Mouse (Mus musculus) gastrocnemius, postnatal 14 days (tissue): ENCODE measurements around the gene Pde8a. TPM values are rescaled to one million over a fixed set of nuclear protein-coding genes. Genes with fewer than 3 reads are reported as not detected.

Source experiments
- DNase-seq: peaks from one replicate; pipeline ENCODE4 v3.0.0; 2021; ENCODE audit warnings: mixed read lengths
- intact Hi-C: fragments of 180-260 bp; cut with DNase I; formaldehyde crosslinking; loops from one replicate; pipeline ENCODE4 v1.15.1; 2025; ENCODE audit warnings: low total_unique reads
- total RNA-seq, 2 experiments: library from RNA; stranded (reverse); gene quantifications; 2 replicates each; pipeline ENCODE4 v1.2.3; 2021

Pde8a gene
- total RNA-seq, 2 experiments from 2014 or later, result 6.7 to 7.0 TPM

DNA sequence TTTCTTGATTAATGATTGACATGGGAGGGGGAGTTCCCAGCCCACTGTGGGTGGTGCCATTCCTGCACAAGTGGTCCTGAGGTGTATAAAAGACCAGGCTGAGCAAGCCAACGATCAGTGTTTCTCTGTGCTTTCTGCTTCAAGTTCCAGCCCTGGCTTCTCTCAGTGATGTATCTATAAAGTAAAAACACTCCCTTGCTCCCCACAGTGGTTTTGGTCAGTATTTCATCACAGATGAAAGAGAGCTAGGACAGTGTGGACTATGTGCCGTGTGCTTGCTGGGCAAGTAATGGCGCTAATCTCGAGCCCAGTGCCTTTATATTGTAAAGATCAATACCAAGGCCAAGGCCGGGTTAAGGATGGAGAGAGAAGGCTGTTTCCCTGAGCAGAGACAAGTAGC lies 108.4 kb downstream of the Pde8a start:
- DNase-seq, result no peak

GRCm38 (mm10) chr7:81326043-81326442 lies 112.6 kb downstream of the Pde8a start:
- intact Hi-C loops, result no loop called here
- DNase-seq, result no peak

More for the DNA sequence above, 108.4 kb downstream of the Pde8a start:
- intact Hi-C loops, result no loop called here

- no peak for DNase-seq
- intact Hi-C loops, result no loop called here
These were observed 113.5 kb downstream of the Pde8a start for GRCm38 (mm10) chr7:81326859-81327258.

DNA sequence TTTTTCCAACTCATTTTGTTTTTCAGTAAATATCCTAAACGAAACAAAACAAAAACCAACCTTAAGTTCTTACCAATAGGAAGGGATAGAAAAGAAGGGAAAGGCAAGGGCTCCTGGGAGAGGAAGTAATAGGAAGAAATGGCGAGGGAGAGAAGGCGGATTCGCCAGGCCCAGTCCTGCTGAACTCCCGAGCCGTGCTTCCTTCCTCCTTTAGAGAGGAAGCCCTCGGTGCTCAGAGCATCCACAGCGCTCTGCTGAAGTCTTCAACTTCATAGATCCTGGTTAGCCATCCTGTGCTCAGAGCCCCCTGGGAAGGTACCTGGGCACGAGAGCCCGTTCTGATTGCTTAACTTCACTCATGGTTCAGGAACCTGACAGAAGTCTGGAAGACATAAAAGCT lies 114.3 kb downstream of the Pde8a start:
- intact Hi-C loops, result no loop called here
- DNase-seq, result no peak

DNA sequence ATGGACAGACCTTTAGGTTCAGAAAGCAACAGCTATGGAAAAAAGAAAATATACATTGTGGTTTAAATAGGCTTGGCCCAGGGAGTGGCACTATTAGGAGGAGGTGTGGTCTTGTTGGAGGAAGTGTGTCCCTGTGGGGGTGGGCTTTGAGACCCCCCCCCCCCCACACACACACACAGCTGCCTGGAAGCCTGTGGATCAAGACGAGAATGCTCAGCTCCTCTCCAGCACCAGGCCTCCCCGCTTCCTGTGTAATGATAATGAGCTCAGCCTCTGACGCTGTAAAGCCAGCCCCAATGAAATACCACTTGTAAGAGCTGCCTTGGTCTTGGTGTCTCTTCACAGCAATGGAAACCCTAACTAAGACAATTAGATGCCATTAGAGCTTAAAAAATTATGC lies 117.4 kb downstream of the Pde8a start:
- DNase-seq, result no peak
- intact Hi-C loops, result loop anchor here (10.0 kb wide), 1 partner anchor 446 kb away; no protein-coding TSS in a partner anchor

- intact Hi-C loops, result loop anchor here (2.0 to 10.0 kb wide), 2 partner anchors 163 to 447 kb away; no protein-coding TSS in a partner anchor
These were observed 118.5 kb downstream of the Pde8a start for GRCm38 (mm10) chr7:81331851-81332250.

GRCm38 (mm10) chr7:81335705-81336431 lies 122.5 kb downstream of the Pde8a start:
- DNase-seq, result peak; percentile 43
- intact Hi-C loops, result loop anchor here (5.0 to 10.0 kb wide), 2 partner anchors 129 to 451 kb away; no protein-coding TSS in a partner anchor

More at GRCm38 (mm10) chr7:81331851-81332250, 118.5 kb downstream of the Pde8a start:
- no peak for DNase-seq

- peak; percentile 59 for DNase-seq
- intact Hi-C loops, result loop anchor here (5.0 to 10.0 kb wide), 2 partner anchors 129 to 452 kb away; no protein-coding TSS in a partner anchor
These were observed 123.0 kb downstream of the Pde8a start for GRCm38 (mm10) chr7:81336432-81336786.

GRCm38 (mm10) chr7:81337785-81338521 lies 124.6 kb downstream of the Pde8a start:
- intact Hi-C loops, result loop anchor here (5.0 to 10.0 kb wide), 2 partner anchors 131 to 453 kb away; no protein-coding TSS in a partner anchor

DNA sequence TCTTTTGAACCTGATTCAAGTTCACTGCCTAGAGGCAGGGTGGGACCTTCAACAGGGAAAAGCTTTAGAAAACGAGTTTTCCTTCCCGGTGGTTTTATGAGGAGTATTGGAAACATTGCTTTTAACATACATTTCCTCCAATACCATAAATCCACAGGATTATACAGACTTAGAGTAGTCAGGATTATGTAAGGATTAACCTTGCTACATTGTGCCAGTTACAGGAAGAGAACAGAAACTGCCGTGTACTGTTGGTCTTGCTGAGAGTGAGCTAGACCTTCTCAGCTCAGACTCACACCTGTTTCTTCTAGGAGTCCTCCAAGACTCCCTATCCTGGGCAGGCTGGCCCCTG lies 125.1 kb downstream of the Pde8a start:
- intact Hi-C loops, result loop anchor here (5.0 to 10.0 kb wide), 2 partner anchors 131 to 454 kb away; no protein-coding TSS in a partner anchor

More at GRCm38 (mm10) chr7:81337785-81338521, 124.6 kb downstream of the Pde8a start:
- DNase-seq, result no peak

DNA sequence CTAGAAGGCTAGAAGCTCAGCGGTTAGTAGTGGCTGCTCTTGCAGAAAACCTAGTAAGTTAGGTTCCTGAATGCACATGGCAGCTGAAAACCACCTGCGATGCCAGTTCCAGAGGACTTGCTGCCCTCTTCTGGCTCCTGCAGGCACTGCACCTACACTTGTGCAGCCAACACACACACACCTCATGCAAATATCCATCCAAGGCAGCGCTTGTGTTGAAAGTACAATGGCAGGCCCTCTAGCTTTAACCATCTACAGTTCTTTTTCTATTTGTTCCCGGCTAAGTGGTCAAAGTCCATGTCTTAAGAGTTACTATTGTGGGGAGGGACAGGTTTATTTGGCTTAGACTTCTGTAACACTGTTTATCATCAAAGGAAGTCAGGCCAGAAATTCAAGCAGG lies 126.4 kb downstream of the Pde8a start:
- peak; percentile 42 for DNase-seq
- intact Hi-C loops, result loop anchor here (5.0 to 10.0 kb wide), 2 partner anchors 132 to 455 kb away; no protein-coding TSS in a partner anchor

More for the DNA sequence above, 125.1 kb downstream of the Pde8a start:
- DNase-seq, result no peak

DNA sequence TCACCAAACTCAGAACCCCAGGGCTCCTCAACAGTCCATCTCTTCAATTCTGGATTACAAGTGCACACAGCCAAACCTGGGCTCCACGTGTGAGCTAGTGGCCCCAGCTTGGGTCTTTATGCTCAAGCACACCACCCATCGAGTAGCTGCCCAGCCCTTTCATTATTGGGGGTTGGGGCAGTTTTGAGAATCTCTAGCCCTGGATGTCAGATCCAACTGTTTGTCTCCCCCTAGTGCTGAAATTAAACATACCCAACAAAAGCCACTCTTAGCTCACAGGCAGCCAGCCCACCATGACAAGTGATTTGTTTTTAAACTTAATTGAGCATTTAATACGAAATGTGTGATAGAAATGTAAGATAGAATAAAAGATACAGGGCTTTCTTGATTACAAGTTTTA lies 128.2 kb downstream of the Pde8a start:
- no peak for DNase-seq
- intact Hi-C loops, result no loop called here

- no peak for DNase-seq
- intact Hi-C loops, result no loop called here
These were observed 129.1 kb downstream of the Pde8a start for GRCm38 (mm10) chr7:81342356-81343094.

- intact Hi-C loops, result no loop called here
- DNase-seq, result no peak
These were observed 129.9 kb downstream of the Pde8a start for GRCm38 (mm10) chr7:81343316-81343715.

GRCm38 (mm10) chr7:81343831-81344230 lies 130.4 kb downstream of the Pde8a start:
- no peak for DNase-seq
- intact Hi-C loops, result no loop called here

DNA sequence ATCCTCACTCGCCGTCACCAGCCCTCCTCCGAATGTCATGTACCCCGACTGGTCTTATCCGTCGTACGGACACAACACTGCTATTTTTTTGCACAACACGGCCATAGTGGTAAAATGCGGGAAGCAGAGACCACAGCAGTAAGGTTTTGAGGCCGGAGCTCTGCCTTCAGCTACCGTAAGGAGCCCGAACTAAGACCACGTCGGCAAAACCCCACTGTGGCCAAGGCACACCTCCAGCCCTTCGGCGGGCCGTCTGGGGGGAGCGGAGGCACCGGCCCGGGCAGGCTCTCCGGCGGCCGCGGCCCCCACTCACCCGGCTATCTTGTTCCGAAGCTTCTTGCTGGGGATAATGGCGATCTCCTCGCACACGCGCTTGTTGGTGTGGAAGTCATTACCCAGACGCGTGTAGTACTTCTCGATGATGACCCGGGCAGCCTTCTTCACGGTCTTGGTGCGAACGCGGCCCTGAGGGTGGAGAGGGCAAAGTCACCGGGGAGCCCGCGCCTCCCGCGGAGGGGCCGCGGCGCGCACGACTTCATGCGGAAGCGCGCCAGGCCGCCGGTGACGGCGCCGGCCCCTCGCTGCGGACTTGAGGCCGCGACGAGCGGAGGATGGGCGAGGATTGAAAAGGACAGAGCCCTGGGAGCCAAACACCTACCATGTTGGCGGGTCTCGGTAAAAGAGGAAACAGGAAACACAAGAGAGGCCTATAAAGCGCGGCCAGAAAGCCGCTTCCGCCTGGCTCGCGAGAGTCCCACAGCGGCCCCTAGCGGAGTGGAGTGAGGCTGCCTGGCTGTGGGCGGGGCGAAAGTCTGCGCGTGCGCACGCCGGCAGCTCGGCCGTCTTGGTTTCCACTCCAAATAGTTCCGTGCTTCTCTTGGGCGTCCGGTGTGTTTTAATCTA lies 131.4 kb downstream of the Pde8a start, which contains the start of gene Rps17:
Gene Rps17, minus strand, starts transcription at position 711 of the 903 bp plus-strand sequence.
- intact Hi-C loops, result no loop called here
- DNase-seq, result peak; percentile 94

DNA sequence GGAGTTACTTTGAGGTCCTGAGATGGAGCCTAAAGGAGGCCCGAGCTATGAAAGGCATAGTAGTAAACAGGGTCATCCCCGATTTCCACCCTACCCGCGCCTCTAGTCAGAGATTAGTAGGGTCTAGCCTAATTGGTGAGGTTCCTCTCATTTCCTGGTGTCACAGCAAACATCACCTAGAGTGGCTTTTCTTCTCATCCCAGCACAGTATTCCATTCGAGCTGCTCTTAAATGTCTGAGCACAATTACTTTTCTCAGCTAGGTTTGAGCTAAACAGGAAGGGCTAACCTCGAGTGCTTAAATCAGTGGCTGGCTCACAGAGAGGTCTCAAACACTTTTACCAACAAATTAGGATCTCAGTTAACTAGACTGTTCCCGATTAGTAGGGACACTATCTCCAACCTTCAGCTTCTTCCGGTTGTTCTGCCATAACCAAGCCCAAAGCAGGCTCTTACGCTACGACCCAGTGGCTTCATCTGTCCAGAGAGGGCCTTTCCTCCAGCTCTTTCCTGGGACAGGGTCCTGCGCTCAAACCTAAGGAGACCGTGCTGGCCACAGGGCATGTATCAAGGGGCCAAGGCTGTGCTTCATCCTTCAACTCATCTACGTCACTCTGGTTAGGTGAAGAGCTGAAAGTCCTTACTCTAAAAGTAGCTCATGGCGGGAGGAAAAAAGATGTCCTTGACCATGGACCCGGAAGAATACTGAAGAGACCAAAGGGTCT lies 132.2 kb downstream of the Pde8a start:
- intact Hi-C loops, result no loop called here

GRCm38 (mm10) chr7:81348206-81348605 lies 134.8 kb downstream of the Pde8a start:
- intact Hi-C loops, result no loop called here
- DNase-seq, result no peak

More for the DNA sequence above, 132.2 kb downstream of the Pde8a start:
- DNase-seq, result no peak
